Mouse (Mus musculus) ES-E14 (cell line): ENCODE measurements at regions not wholly inside any gene's neighbourhood (a gene's known extent, or its start where the extent isn't known, plus 50 kb on each side); places are given as distances from the start of the nearest gene placed in this dataset.
A peak's percentile ranks its signal among the peaks of the same experiment; 100 is the strongest.

Experiments
- DNase-seq: peaks from one replicate; pipeline ENCODE4 v3.0.0-alpha.2; 2013; ENCODE audit warnings: low read depth, low spot score
- H3K27ac ChIP-seq: 2 replicates; pipeline ENCODE4 v1.5.1; 2012; ENCODE audit warnings: low read depth, mild to moderate bottlenecking, low read length, moderate library complexity, mixed read lengths; ENCODE audit not compliant: poor library complexity, insufficient read depth, severe bottlenecking
- H3K36me3 ChIP-seq: 2 replicates; pipeline ENCODE4 v1.6.1; 2012; ENCODE audit warnings: mild to moderate bottlenecking, low read length, moderate library complexity, mixed read lengths; ENCODE audit not compliant: control insufficient read depth, poor library complexity, insufficient read depth, severe bottlenecking
- H3K4me1 ChIP-seq, 2 experiments: fragments of 150-350 bp in 1 of 2; sonication (generic) in 1 of 2; 2 replicates each; pipeline ENCODE4 v1.6.1; 2012; ENCODE audit warnings: low read length in 2 of 2, mild to moderate bottlenecking in 1 of 2, mixed read lengths in 1 of 2; ENCODE audit not compliant: control insufficient read depth in 2 of 2, insufficient read depth in 2 of 2, poor library complexity in 1 of 2
- H3K4me3 ChIP-seq, 2 experiments: fragments of 150-350 bp in 1 of 2; sonication (generic) in 1 of 2; 2 replicates each; pipeline ENCODE4 v1.5.1; 2012; ENCODE audit warnings: low read length in 2 of 2, low read depth in 1 of 2, mild to moderate bottlenecking in 1 of 2, mixed read lengths in 1 of 2; ENCODE audit not compliant: insufficient read depth in 1 of 2, poor library complexity in 1 of 2, severe bottlenecking in 1 of 2
- H3K9ac ChIP-seq: 2 replicates; pipeline ENCODE4 v1.6.1; 2012; ENCODE audit warnings: low read depth, mild to moderate bottlenecking, low read length, mixed read lengths; ENCODE audit not compliant: poor library complexity, insufficient read depth, severe bottlenecking
- H3K9me3 ChIP-seq: fragments of 150-350 bp; sonication (generic); 2 replicates; pipeline ENCODE4 v1.6.1; 2012; ENCODE audit warnings: low read depth, mild to moderate bottlenecking, low read length; ENCODE audit not compliant: control insufficient read depth, insufficient read depth
- CHD2 ChIP-seq: IDR thresholded peaks from 2 replicates; pipeline ENCODE4 v1.6.1; 2014; ENCODE audit warnings: mild to moderate bottlenecking, low read depth, low read length, inconsistent platforms
- HCFC1 ChIP-seq: IDR thresholded peaks from 2 replicates; pipeline ENCODE4 v1.6.1; 2012; ENCODE audit warnings: low read length, inconsistent platforms, borderline replicate concordance; ENCODE audit not compliant: insufficient read depth
- MAFK ChIP-seq: IDR thresholded peaks from 2 replicates; pipeline ENCODE4 v1.6.1; 2014; ENCODE audit warnings: mild to moderate bottlenecking, low read depth, low read length, inconsistent platforms; ENCODE audit not compliant: insufficient read depth
- ZC3H11A ChIP-seq: IDR thresholded peaks from 2 replicates; pipeline ENCODE4 v1.6.1; 2012; ENCODE audit warnings: low read depth, mild to moderate bottlenecking, inconsistent platforms, low read length, borderline replicate concordance
- ZNF384 ChIP-seq: IDR thresholded peaks from 2 replicates; pipeline ENCODE4 v1.6.1; 2012; ENCODE audit warnings: low read depth, low read length, inconsistent platforms
- in situ Hi-C, 2 experiments: fragments of 600-800 bp; cut with MboI; formaldehyde crosslinking; loops; one replicate each; pipeline ENCODE4 v1.15.1; 2025; ENCODE audit warnings: low sequenced_read_pairs in 2 of 2, inconsistent platforms in 1 of 2; ENCODE audit not compliant: unreplicated experiment in 2 of 2

DNA sequence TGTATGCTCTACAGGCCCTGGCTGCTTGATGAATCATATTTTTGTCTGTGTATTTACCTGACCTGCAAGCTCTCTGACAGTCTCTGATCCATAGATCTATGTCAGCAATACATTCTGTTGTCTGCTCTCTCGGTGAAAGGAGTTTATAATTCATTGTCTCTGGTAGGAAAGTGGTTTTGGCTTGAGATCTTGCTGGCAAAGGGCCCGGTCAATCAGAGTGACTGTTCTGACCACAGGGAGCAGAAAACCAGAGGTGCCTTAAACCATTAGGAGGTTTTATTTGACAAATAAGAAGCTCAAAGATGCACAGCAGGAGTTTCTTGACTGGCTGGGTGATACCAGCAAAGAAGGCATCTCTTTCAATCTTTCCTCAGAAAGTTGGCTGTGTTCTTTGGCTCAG, 398.2 kb downstream of the Bckdhb start:
- in situ Hi-C loops = no loop called here
- Histone ChIP-seq H3K4me1 (no peaks in the 10 kb centered on the region), H3K4me3 (no peak overlapping the region), H3K9ac (no peak overlapping the region), H3K9me3 (no peaks in the 10 kb centered on the region), H3K36me3 (no peaks in the 10 kb centered on the region), H3K27ac (no peak overlapping the region)
- no peak for DNase-seq
- TF ChIP-seq HCFC1 = no peak
- no peak for TF ChIP-seq ZNF384
- TF ChIP-seq ZC3H11A = no peak
- no peak for TF ChIP-seq CHD2
- no peak for TF ChIP-seq MAFK

DNA sequence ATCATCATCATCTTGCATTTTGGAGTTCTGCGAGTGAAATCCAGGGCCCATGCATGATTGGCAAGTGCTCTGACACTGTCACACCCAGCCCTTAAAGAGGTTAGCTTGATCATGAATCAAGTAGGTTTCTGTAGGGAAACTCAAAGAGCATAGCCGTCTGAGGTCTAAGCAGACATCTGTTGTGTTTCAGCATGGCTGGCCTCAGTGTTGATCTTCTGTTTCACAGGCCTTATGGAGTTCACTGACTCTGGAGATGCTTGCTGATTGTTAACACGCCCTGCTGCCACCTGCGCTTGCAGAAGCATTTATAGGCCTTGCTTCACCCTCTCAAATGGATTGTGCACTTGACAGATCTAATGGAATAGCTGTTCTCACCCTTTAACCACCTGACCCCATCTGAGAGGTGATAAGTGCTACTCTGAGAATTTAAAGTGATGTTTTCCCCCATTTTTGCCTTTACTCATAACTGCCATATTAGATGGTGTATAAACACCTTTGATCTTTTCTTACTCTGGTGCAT, 406.2 kb downstream of the Bckdhb start:
- no peaks in the 10 kb centered on the region for H3K9me3 ChIP-seq
- no peaks in the 10 kb centered on the region for H3K36me3 ChIP-seq
- TF ChIP-seq CHD2 = no peak
- no peak overlapping the region for H3K4me3 ChIP-seq
- no peak overlapping the region for H3K27ac ChIP-seq
- H3K4me1 ChIP-seq = no peaks in the 10 kb centered on the region
- DNase-seq = no peak
- H3K9ac ChIP-seq = no peak overlapping the region
- in situ Hi-C loops = no loop called here

DNA sequence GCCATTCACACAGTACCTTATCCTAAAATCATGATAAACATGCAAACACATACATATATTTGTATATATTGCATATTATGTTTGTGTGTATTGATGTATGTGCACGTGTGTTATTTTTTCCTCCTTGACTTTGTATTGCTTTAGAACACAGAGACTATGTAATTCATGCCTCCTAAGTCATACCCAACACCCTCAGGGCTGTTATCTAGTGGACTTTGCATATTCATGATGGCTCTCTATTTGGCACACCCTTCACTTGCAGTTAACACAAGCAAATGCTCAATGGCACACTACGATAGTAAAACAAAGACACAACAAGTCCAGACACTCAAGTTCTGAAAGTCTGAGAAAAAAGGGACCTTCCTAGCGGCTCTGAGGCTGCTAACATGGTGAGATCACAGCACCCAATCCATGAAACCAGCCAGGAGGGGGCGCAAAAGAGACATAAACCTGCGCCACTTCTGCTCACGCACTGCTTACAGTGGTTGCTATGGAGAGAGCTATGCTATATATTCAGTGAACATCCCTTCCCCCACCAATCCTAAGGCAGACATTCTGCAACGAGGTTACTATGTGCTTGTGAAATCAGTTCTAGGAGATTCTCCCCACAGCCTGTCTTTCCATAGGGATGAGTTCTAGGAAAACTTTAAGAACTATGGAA, 418.6 kb downstream of the Bckdhb start:
- no peak for TF ChIP-seq MAFK
- TF ChIP-seq ZNF384 = no peak
- peak; percentile 68 for TF ChIP-seq ZC3H11A
- TF ChIP-seq CHD2 = peak; percentile 19; the same call in 1 of the 2 replicates
- Histone ChIP-seq H3K4me3 (no peak overlapping the region), H3K36me3 (no peaks in the 10 kb centered on the region), H3K9me3 (no peaks in the 10 kb centered on the region), H3K9ac (no peak overlapping the region), H3K27ac (no peak overlapping the region), H3K4me1 (no peaks in the 10 kb centered on the region)
- in situ Hi-C loops = no loop called here
- peak; percentile 85 for DNase-seq

DNA sequence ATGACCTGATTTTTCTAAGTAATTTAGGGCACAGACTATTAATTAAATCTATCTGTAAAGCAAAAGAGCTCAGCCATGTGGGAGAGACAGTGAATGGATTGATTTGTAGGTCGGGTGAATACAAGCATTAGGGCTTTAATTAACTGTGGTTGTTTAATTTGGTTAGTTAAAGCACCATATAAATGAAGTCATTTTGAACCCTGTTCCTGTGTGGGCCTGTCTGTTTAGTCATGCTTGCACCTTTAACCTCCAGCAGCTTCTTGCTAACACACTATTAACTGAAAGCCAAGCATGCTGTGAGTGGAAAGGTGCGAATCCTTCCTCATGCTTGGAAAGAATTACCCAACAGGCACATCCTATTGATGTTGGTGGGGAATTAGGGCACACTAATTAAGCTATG, 425.3 kb downstream of the Bckdhb start:
- DNase-seq = no peak
- no peak overlapping the region for H3K27ac ChIP-seq
- in situ Hi-C loops = no loop called here

DNA sequence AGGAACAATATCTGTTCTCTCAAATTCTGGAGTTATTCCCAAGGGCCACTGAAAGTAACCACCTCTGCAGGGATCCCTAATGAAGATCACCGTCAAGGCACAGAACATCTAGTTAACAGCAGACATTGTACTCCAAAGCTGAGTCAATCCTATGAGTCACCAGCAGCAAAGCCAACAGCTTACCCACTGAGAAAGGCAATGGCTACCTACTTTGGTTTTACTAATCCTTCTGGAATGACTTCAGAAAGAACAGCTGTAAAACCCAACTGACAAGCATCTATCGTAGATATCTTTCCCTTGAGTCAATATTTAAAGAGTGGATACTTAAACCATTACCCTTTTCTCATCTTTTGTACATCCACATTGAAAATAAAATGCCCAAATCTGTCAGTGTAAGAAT, 429.5 kb downstream of the Bckdhb start:
- Histone ChIP-seq H3K27ac (no peak overlapping the region), H3K9me3 (no peaks in the 10 kb centered on the region), H3K4me3 (no peak overlapping the region), H3K4me1 (no peaks in the 10 kb centered on the region), H3K9ac (no peak overlapping the region), H3K36me3 (no peaks in the 10 kb centered on the region)
- DNase-seq = no peak
- in situ Hi-C loops = no loop called here
- no peak for TF ChIP-seq HCFC1
- no peak for TF ChIP-seq ZC3H11A
- no peak for TF ChIP-seq ZNF384
- no peak for TF ChIP-seq MAFK
- TF ChIP-seq CHD2 = no peak

More for the DNA sequence above, 425.3 kb downstream of the Bckdhb start:
- TF ChIP-seq CHD2 (no peak), MAFK (no peak), ZC3H11A (no peak), HCFC1 (no peak), ZNF384 (no peak)
- H3K9ac ChIP-seq = no peak overlapping the region
- no peaks in the 10 kb centered on the region for H3K9me3 ChIP-seq
- H3K4me1 ChIP-seq = no peaks in the 10 kb centered on the region
- H3K36me3 ChIP-seq = no peaks in the 10 kb centered on the region
- no peak overlapping the region for H3K4me3 ChIP-seq
